Mouse (Mus musculus): Measurements from ENCODE around the gene Fto. TPM values are rescaled to one million over a fixed set of nuclear protein-coding genes. Genes with fewer than 3 reads are reported as not detected.

Gene Fto
- total RNA-seq, 2 experiments from 2014 or later, result 143 TPM

DNA sequence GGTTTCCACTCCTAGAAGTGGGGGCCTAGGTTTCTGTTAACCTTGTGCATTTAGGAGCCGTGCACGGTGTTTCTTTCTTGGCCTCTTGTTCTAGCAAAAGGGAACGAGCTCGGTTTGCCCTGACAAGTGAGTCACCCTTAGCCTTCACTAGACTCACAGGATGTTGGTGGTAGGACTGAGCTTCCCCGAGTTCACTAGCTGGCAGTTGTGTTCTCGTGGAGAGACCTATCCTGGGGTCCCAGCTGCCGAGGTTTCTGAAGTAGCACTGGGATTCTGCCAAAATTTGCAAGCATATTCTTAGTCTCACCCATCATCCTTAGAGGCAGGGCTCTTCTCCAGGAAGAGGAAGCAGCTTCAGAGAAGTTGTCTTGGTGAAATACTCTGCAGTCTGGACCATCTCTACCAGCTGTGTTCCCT, 194.4 kb downstream of the Fto start:
- intact Hi-C loops (cut with DNase I), result no loop called here
- peak in 1 of 2 experiments; percentile 60 for DNase-seq (ENCODE audit: low spot score in 2 of 2)

DNA sequence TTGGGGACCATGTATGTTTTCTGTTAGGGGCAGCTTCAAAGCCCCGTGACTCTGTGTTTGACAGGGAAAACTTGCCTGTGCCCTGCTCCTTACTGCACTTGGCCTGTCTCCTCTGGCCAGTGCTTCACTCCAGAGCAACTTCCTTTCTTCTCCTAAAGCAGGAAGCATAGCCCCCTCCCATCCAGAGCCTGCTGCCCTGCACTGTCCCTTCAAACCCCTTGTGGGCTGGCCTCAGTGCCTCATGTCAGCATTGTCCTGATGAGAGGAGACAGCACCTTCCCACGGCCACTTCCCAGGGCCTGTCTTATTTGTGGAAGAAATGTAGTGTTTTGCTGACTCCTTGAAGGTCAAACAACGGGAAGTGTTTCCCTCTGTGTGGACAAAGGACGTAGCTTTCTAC, 195.0 kb downstream of the Fto start:
- intact Hi-C loops (cut with DNase I), result no loop called here
- DNase-seq (ENCODE audit: low spot score in 2 of 2), result no peak

DNA sequence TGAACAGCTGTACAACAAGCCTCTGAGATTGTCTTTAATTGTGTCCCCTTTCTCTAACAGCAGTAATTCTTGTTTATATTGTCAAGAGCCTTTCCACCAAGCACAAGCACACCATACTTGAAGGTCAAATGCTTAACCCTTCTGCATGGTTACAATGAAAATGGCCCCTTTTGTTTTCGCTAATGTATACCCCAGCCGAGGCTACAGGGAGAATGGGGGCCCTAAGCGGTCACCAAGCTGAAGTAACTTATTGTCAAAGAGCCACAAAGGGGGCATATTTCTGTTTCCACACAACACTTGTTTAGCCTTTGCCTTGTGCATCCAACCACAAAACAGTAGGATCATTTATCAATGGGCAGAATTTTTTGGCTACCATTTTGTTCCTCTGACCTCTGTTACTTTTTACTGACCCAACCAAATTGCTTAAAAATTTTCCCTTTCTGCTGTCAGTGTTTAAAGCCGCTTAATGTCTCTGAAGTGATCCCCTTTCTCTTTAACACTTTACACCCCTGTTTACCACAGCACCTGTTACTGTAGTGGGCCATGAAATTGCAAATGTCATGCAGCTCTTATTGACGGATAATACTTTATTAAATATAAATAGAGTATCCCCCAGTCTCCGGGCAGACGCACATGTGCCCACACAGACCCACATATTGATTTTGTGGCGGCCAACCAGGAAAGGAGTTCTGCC, 196.0 kb downstream of the Fto start:
- DNase-seq (ENCODE audit: low spot score in 2 of 2), result no peak
- intact Hi-C loops (cut with DNase I), result no loop called here

DNA sequence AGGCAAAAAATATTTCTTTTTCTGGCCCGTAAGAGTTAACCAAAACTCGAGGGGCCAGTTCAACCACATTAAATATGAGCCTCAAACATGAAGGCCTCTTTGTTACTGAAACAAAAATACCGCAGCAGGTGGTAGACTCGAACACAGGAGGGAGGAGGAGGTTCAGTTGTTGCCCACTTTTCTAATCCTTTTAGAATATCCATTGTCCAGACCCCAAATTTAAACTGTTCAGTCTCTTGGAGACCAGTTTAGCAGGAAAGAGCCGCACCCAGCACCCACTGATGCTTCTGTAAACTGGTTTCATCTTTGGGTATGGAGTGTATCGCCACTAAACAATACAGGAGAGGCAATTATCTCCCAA, 196.6 kb downstream of the Fto start:
- no peak for DNase-seq (ENCODE audit: low spot score in 2 of 2)
- intact Hi-C loops (cut with DNase I), result no loop called here

DNA sequence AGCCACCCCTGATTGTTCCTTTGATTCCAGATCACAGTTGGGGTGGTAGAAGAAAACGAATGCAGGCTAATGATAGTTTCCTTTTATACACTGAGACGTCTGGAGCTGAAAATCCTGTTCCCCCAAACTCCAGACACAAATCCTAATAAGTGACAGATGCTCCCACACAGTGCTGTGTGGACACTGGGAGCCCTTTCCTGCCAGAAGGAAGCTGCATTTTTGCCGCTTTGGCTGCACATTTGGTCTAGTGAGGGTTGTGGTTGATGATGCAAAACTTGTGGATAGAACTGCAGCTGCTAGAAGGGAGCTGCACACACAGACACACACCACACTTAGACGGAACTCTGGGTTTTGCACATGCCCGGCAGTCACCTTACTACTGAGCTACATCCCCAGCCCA, 197.4 kb downstream of the Fto start:
- no peak for DNase-seq (ENCODE audit: low spot score in 2 of 2)
- intact Hi-C loops (cut with DNase I), result no loop called here

DNA sequence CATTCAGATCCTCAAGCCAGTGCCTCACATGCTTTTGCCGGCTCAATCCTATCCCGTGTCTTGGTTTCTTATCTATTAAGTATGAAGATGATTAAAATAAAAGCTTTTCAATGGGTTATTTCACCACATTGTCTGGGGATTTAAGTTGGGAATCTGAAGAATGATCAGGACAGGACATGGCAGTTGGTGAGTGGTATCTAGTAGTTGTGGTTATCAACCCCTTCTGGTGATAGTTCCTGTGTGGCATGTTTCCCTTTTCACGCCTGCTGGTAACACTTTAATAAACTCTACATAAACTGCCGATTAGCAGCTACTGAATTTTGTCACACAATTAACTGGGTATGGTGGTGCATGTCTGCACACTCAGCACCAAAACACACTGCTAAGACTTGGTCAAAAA, 198.6 kb downstream of the Fto start:
- no peak for DNase-seq (ENCODE audit: low spot score in 2 of 2)
- intact Hi-C loops (cut with DNase I), result no loop called here

DNA sequence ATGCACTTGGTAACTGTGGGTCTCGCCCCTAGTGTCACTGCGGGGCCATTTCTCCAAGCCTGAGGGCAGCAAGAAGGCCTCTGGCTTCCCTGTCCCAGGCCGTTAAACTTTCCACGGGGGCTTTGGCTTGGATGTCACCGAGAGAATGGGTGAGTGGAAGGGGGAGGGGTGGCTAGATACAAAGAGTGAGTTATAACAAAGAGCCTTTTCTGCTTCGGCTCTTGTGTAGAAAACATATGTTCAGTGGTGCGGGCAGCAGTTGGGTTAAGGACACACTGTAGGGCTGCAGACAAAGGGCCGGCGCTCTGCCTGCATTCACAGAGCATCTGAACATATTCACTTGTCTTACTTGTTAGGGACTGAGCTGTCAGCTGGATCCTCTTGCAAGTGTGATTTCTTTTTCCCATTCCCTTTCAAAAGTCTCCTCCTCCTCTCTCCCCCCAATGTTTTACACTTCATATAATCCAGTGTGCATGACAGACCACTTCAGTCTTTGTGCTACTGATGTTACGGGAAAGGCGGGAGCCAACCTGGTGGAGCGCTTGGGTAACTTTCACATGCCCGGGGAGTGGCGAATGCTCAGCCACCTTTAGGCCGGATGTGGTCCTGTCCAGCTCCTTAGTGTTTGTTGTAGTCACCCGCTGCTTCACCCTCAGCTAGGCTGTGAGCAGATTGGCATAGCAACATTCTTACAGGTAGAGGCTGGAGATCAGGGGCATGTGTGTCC, 201.6 kb downstream of the Fto start:
- intact Hi-C loops (cut with DNase I), result no loop called here
- DNase-seq (ENCODE audit: low spot score in 2 of 2), result no peak

DNA sequence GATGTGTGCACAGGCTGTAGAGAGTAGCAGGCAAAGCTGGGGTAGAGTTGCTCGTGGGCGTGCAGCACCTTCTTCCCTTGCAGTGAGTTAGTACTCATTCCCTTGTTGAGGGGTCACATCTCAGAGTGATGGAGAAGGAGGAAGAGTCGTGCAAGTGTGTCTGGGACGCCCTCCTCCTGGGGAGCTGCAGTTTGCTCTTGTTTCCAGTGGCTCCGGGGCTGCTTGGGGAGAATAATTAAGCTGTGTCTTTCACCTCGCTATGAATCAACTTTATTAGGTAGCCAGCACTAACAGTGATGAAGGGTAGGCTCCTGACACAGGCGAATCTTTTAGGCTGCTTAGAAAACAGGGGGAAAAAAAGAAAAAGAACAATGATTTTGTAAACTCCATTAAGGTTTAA, 203.1 kb downstream of the Fto start:
- no peak for DNase-seq (ENCODE audit: low spot score in 2 of 2)
- intact Hi-C loops (cut with DNase I), result no loop called here

DNA sequence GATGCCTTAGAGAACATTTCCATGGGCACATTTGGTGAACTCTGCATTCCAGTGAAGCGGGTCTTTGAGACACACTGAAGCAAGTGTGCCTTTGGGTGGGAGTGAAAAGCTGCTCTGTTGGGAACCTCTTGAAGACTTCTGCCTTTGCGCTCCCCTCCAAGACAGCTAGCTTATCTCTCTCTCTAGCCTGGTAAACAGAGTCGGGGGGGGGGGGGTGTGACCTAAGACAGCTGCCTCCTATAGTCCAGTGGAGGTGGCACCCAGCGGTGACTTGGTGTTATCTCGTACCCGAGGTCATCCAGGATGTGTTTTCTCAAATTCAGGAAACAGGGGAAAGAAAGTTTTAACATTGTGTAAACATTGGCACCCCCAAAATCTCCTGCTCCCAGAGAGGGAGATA, 204.8 kb downstream of the Fto start:
- DNase-seq (ENCODE audit: low spot score in 2 of 2), result no peak
- intact Hi-C loops (cut with DNase I), result no loop called here

DNA sequence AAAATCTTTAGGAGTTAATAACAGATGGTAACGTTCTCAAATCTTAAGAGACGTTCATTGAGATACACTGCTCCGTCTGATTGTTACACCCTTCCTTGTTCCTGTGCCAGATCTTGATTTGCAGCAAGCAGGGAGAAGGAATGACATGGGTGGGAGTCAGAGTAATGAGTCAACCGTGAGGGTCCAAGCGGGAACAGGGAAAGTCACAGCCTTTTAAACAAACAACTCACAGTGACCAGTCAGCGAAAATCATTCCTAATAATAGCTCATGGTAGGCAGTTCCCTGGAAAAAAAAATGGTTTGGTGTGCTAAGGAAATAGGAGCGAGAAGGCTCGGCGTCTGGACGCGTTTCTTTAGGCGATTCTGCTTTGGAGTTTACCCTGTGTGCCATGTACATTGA, 208.9 kb downstream of the Fto start:
- no peak for DNase-seq (ENCODE audit: low spot score in 2 of 2)
- intact Hi-C loops (cut with DNase I), result loop anchor here (10.0 kb wide), 1 partner anchor 327 kb away; the partner anchor contains the start of gene Aktip

DNA sequence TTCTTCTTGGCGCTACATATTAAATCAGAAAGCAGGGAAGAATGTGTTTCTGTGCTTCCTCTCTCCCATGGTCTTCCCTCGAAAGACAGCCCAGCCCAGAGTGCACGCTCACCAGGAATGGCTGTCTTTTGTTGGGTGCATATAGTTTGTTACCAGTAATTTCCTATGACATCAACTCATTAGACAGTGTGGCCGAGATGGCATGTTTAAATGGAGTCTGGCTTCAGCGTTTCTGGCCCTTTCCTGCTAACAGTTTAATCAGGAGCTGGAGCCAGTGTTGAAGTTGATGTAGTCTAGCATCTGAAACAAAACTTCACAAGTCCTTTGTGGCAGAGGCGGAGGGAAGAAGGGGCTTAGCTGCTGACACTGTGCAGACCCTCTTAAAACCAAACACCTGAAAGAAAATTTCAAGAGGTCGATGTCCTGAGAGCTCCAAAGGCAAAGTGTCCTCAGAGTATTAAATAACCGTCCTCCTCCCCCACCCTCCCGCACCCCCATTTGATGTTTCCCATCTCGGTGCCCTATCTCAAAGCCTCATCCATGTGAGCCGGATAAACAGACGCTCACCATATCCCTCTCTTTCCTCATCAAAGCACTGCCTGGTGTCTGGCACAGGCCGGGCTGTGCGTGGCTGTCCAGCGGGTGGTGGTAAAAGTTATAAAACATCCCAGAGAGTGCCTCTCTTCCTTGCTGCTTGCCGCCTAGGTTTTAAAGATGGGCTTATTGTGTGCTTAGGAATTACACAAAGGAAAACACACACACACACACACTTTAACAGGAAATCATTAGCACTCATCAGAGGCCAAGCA, 210.9 kb downstream of the Fto start:
- intact Hi-C loops (cut with DNase I), result loop anchor here (10.0 kb wide), 1 partner anchor 329 kb away; the partner anchor contains the start of gene Aktip
- DNase-seq (ENCODE audit: low spot score in 2 of 2), result no peak

DNA sequence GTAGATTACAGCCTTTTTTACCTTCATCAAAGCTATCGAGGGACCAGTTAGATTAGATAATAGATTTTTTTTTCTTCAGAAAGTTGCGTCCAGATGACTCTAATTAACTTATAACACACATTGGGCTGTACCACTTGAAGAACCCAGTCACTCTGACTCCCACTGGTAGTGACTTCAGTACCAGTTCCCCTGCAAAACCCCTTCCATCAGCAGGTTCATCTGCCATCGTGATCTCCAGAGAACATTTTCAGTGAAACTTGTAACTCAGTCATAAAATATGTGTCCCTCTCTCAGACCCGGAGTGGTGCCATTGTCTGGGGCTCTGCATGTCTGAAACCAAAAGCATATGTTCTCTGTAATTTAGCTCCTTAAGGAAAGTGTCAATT, 211.5 kb downstream of the Fto start:
- intact Hi-C loops (cut with DNase I), result loop anchor here (10.0 kb wide), 1 partner anchor 330 kb away; the partner anchor contains the start of gene Aktip
- DNase-seq (ENCODE audit: low spot score in 2 of 2), result no peak

DNA sequence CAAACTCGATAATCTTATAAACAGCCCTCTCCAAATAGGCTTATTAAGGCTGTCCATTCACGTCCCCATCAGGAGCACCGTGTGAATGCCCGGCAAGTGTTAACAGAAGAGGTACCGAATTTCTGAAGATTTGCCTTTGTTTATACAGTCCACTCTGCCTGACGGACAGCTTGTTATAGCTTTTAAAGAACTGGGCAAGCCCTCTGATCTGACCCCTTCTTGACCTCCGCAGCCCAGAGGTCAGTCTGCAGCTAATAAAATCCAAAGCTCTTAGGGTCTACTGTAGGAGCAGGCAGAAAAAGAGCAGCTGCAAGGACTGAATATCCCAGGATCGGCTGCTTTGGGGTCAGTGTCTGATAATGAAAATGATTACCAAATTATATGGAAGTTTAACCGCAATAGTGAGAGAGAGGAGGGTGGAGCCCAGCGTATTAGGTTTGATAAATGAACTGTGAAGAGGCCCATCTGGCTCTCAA, 212.1 kb downstream of the Fto start:
- intact Hi-C loops (cut with DNase I), result loop anchor here (10.0 kb wide), 1 partner anchor 331 kb away; the partner anchor contains the start of gene Aktip
- DNase-seq (ENCODE audit: low spot score in 2 of 2), result no peak

DNA sequence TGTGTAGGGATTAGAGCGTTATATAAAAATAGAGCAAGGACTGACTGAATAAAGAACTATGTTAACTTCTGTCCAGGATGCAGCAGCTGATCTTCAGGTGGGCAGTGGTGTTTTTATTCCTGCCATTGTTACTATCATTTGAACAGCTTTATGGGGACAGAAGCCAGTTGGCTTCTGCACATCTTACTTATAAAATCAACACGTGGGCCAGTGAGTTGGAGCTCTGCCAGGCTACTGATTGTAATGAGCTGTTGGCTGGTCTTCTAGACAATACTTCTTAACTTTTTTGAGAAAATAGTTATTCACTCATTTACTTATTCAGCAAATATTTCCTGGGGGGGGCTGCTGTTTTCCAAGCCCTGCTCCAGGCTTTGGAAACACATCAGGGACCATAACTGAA, 215.6 kb downstream of the Fto start:
- DNase-seq (ENCODE audit: low spot score in 2 of 2), result peak; percentile 27 to 30
- intact Hi-C loops (cut with DNase I), result loop anchor here (10.0 kb wide), 1 partner anchor 334 kb away; the partner anchor contains the start of gene Aktip

DNA sequence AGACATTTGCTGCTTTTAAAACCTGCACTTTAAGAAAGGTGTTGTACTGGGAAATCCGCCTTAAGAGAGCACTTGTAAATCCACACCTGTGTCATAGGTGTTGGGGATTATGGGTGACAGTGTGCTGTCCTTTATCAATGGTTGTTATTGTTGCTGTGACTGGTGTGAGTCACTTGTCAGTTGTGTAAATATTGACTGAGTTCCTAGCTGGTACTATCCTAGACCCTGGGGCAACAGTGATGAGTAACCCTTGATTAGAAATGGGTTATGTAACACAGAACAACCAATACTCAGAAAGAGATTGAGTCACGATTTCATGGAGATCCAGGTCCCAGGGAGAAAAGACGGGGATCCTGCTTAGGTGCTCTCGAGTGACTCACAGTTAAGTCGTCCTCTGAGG, 216.4 kb downstream of the Fto start:
- DNase-seq (ENCODE audit: low spot score in 2 of 2), result no peak
- intact Hi-C loops (cut with DNase I), result loop anchor here (5.0 to 10.0 kb wide), 4 partner anchors 108 to 678 kb away; partner anchors contain the start of gene Aktip

DNA sequence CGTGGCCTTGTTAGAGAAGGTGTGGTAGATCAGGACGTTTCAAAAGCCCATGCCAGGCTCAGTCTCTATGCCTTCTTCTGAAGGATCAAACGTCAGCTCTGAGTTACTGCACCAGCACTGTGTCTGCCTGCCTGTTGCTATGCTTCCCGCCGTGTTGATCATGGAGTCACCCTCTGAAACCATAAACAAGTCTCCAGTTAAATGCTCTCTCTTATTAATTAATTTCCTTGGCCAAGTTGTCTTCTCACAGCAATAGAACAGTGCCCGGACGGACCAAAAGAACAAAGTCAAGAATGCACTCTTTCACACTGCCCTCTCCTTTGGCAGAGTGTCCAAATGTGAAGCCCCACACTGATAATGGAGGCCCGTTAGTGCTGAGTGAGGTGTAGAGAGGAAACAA, 217.3 kb downstream of the Fto start:
- intact Hi-C loops (cut with DNase I), result loop anchor here (5.0 kb wide), 3 partner anchors 107 to 677 kb away; no protein-coding TSS in a partner anchor

DNA sequence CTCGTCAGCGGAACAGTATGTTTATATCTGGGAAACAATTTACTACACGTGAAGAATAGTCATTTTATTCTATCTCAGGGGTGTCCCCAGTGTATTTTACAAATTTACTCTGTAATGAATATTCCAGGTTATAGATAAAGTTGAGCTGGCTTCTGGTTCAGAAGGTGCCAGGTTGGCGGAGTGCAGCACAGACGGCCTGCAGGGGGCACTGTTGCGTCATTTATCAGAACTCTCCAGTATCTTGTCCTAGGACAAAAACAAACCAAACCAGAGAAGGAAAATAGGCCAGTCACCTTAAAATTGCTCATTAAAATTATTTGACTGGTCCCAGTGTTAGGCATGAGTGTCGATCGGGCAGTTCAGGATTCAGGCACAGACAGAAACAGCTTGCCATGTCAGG, 218.6 kb downstream of the Fto start:
- DNase-seq (ENCODE audit: low spot score in 2 of 2), result peak; percentile 68 to 70
- intact Hi-C loops (cut with DNase I), result loop anchor here (2.0 to 5.0 kb wide), 4 partner anchors 105 to 825 kb away; partner anchors contain the start of gene Irx5

More for the DNA sequence above, 217.3 kb downstream of the Fto start:
- DNase-seq (ENCODE audit: low spot score in 2 of 2), result no peak

DNA sequence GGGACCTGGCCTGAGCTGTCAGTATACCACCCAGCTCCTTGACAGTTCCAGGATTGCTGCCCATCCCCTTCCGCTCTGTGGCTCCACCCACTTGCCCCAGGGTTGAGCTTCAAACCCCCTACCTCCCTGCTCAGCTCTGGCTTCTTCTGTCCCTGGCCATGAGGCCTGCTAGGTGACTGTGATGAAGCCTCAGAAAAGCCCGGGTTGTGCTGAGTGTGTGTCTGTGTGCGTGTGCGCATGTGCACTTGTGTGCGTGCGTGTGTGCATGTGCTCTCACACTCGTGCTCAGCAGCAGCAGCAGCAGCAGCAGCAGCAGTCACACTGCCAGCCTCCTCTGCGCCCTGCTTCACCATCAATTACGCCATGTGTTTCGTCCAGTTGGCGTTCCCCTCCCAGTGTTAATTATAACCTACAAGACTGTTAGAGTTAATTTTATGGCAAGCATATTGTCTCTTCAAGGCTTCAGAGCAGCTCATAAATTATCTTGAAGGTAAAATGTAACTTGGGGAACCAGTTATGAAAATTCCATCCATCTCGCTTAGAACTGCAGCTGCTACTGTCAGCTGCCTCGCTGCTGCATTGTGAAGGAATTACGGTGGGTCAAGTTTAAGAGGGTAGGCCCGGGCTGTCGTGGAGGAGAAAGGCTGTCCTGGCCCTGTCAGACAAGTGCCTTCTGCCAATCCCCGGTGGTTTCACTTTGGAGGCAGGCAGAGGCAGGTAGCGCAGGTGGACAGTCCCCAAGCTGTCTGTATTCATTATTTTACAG, 219.5 kb downstream of the Fto start:
- intact Hi-C loops (cut with DNase I), result loop anchor here (2.0 to 5.0 kb wide), 4 partner anchors 104 to 824 kb away; partner anchors contain the start of gene Irx5
- peak in 1 of 2 experiments; percentile 59 for DNase-seq (ENCODE audit: low spot score in 2 of 2)

DNA sequence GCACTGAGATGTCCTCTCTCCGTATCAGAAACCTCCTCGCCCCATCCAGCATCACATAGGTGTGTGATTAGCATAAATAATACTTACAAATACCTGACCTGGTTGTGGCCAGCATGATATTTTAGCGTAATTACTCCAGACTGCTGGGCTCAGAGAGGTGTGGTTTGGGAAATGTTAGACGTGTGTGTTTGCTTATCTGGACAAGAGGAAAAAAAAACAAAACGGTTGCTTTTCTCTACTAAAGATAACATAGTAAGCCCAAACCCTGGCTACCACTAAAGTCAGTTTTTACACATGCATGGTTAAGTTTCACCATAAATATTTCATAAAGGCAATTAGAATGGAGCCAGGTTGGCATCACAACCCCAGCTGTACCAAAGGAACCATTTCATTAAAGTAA, 221.4 kb downstream of the Fto start:
- intact Hi-C loops (cut with DNase I), result loop anchor here (5.0 kb wide), 3 partner anchors 103 to 673 kb away; no protein-coding TSS in a partner anchor
- no peak for DNase-seq (ENCODE audit: low spot score in 2 of 2)

All from left cerebral cortex, postnatal 25 days (tissue).